Mouse (Mus musculus) midbrain, embryonic 11.5 days (tissue): ENCODE results near the gene Hacd1. TPM values are rescaled to one million over a fixed set of nuclear protein-coding genes. Genes with fewer than 3 reads are reported as not detected.

Experiments
- ATAC-seq: fragments of 200-750 bp; cut with Nextera tagmentation; 2 replicates; pipeline ENCODE4 v1.8.0; 2017; ENCODE audit warnings: moderate TSS enrichment, moderate library complexity; ENCODE audit not compliant: low FRiP score
- DNase-seq: peaks from one replicate; pipeline ENCODE4 v3.0.0; 2015; ENCODE audit warnings: low spot score; ENCODE audit errors: missing footprints
- H3K27ac ChIP-seq: fragments of 300-500 bp; sonication (generic); 2 replicates; pipeline ENCODE4 v1.5.1; 2014; ENCODE audit warnings: low read depth, low read length
- H3K27me3 ChIP-seq: fragments of 300-500 bp; sonication (generic); 2 replicates; pipeline ENCODE4 v1.6.1; 2014; ENCODE audit warnings: mild to moderate bottlenecking, low read length, moderate library complexity, mixed read lengths; ENCODE audit not compliant: control insufficient read depth, insufficient read depth
- H3K36me3 ChIP-seq: fragments of 300-500 bp; sonication (generic); 2 replicates; pipeline ENCODE4 v1.6.1; 2014; ENCODE audit warnings: mild to moderate bottlenecking, low read length, moderate library complexity, mixed read lengths; ENCODE audit not compliant: control insufficient read depth, insufficient read depth
- H3K4me1 ChIP-seq: fragments of 300-500 bp; sonication (generic); 2 replicates; pipeline ENCODE4 v1.6.1; 2014; ENCODE audit warnings: low read length; ENCODE audit not compliant: control insufficient read depth, insufficient read depth
- H3K4me2 ChIP-seq: fragments of 300-500 bp; sonication (generic); 2 replicates; pipeline ENCODE4 v1.6.1; 2014; ENCODE audit warnings: mild to moderate bottlenecking, moderate library complexity
- H3K4me3 ChIP-seq: fragments of 300-500 bp; sonication (generic); 2 replicates; pipeline ENCODE4 v1.5.1; 2014; ENCODE audit warnings: low read depth, low read length
- H3K9ac ChIP-seq: fragments of 300-500 bp; sonication (generic); 2 replicates; pipeline ENCODE4 v1.6.1; 2014; ENCODE audit warnings: low read length
- H3K9me3 ChIP-seq: fragments of 300-500 bp; sonication (generic); 2 replicates; pipeline ENCODE4 v1.6.1; 2016; ENCODE audit warnings: low read length; ENCODE audit not compliant: control insufficient read depth
- WGBS: fragments of 180-500 bp; shearing (Covaris S2); extraction: QIAGEN DNeasy Blood & Tissue Kit; methylation state at CpG from one replicate; pipeline ENCODE4 v1.1.7; 2014; 5-methylcytosine and 5-hydroxymethylcytosine counted together
- polyA plus RNA-seq: library from polyadenylated mRNA; unstranded; fragments of >200 nt; fragmentation: Nextera tagmentation; extraction: Ambion mirVana; gene quantifications from 2 replicates; pipeline ENCODE4 v1.2.1, GENCODE M21; 2014

The Hacd1 gene
- polyA plus RNA-seq, 1 experiment from 2014 or later, result 46.3 TPM

GRCm38 (mm10) chr2:14043577-14044170 lies 12.3 kb downstream of the Hacd1 start:
- no peaks in the 10 kb centered on the region for H3K27me3 ChIP-seq
- no peaks in the 10 kb centered on the region for H3K36me3 ChIP-seq
- no peak overlapping the region for H3K4me2 ChIP-seq
- H3K4me3 ChIP-seq, result no peak overlapping the region
- ATAC-seq (no peak), DNase-seq (no peak)
- H3K9me3 ChIP-seq, result no peaks in the 10 kb centered on the region
- WGBS, result 80% methylated on average over 9 of the region's 9 CpGs
- H3K9ac ChIP-seq, result no peak overlapping the region
- H3K27ac ChIP-seq, result no peak overlapping the region
- no peaks in the 10 kb centered on the region for H3K4me1 ChIP-seq

- Histone ChIP-seq H3K4me1 (no peaks in the 10 kb centered on the region), H3K36me3 (no peaks in the 10 kb centered on the region), H3K9me3 (no peaks in the 10 kb centered on the region), H3K27ac (no peak overlapping the region), H3K4me2 (no peak overlapping the region), H3K4me3 (no peak overlapping the region), H3K9ac (no peak overlapping the region), H3K27me3 (no peaks in the 10 kb centered on the region)
- ATAC-seq (no peak), DNase-seq (no peak)
- WGBS, result 81% methylated on average over 3 of the region's 3 CpGs
These were observed 12.9 kb downstream of the Hacd1 start for GRCm38 (mm10) chr2:14043011-14043410.

GRCm38 (mm10) chr2:14041249-14041648 lies 14.7 kb downstream of the Hacd1 start:
- Histone ChIP-seq H3K36me3 (no peaks in the 10 kb centered on the region), H3K9me3 (no peaks in the 10 kb centered on the region), H3K9ac (no peak overlapping the region), H3K27me3 (no peaks in the 10 kb centered on the region), H3K4me2 (no peak overlapping the region), H3K4me1 (no peaks in the 10 kb centered on the region), H3K27ac (no peak overlapping the region), H3K4me3 (no peak overlapping the region)
- 97% methylated on average over 2 of the region's 2 CpGs for WGBS
- ATAC-seq, result no peak
- DNase-seq, result no peak

- 88% methylated on average over 1 of the region's 1 CpGs for WGBS
- Histone ChIP-seq H3K36me3 (no peaks in the 10 kb centered on the region), H3K27me3 (no peaks in the 10 kb centered on the region), H3K27ac (no peak overlapping the region), H3K4me1 (no peaks in the 10 kb centered on the region), H3K4me2 (no peak overlapping the region), H3K4me3 (no peak overlapping the region), H3K9ac (no peak overlapping the region), H3K9me3 (no peaks in the 10 kb centered on the region)
- no peak for ATAC-seq
- no peak for DNase-seq
These were observed 36.7 kb downstream of the Hacd1 start for GRCm38 (mm10) chr2:14019228-14019627.

GRCm38 (mm10) chr2:14005121-14005520 lies 50.8 kb downstream of the Hacd1 start:
- no peak overlapping the region for H3K4me3 ChIP-seq
- H3K9ac ChIP-seq, result no peak overlapping the region
- H3K27me3 ChIP-seq, result no peaks in the 10 kb centered on the region
- no peaks in the 10 kb centered on the region for H3K9me3 ChIP-seq
- H3K36me3 ChIP-seq, result no peaks in the 10 kb centered on the region
- H3K4me2 ChIP-seq, result no peak overlapping the region
- no peaks in the 10 kb centered on the region for H3K4me1 ChIP-seq
- DNase-seq (no peak), ATAC-seq (no peak)
- 97% methylated on average over 1 of the region's 1 CpGs for WGBS
- H3K27ac ChIP-seq, result no peak overlapping the region

GRCm38 (mm10) chr2:13960136-13960535 lies 95.8 kb downstream of the Hacd1 start:
- Histone ChIP-seq H3K9ac (no peak overlapping the region), H3K4me1 (no peaks in the 10 kb centered on the region), H3K9me3 (no peaks in the 10 kb centered on the region), H3K27me3 (no peaks in the 10 kb centered on the region), H3K4me3 (no peak overlapping the region), H3K27ac (no peak overlapping the region), H3K4me2 (no peak overlapping the region), H3K36me3 (no peaks in the 10 kb centered on the region)
- 88% methylated on average over 1 of the region's 1 CpGs for WGBS
- DNase-seq, result no peak
- no peak for ATAC-seq

- H3K27ac ChIP-seq, result no peak overlapping the region
- H3K9me3 ChIP-seq, result no peaks in the 10 kb centered on the region
- no peak overlapping the region for H3K9ac ChIP-seq
- WGBS, result 37% methylated on average over 2 of the region's 2 CpGs
- no peak overlapping the region for H3K4me3 ChIP-seq
- DNase-seq, result peak; percentile 49
- no peaks in the 10 kb centered on the region for H3K4me1 ChIP-seq
- no peaks in the 10 kb centered on the region for H3K36me3 ChIP-seq
- ATAC-seq, result no peak
- no peaks in the 10 kb centered on the region for H3K27me3 ChIP-seq
- no peak overlapping the region for H3K4me2 ChIP-seq
These were observed 99.5 kb downstream of the Hacd1 start for GRCm38 (mm10) chr2:13956463-13956862.

- 63% methylated on average over 2 of the region's 2 CpGs for WGBS
- no peak for ATAC-seq
- Histone ChIP-seq H3K9me3 (no peaks in the 10 kb centered on the region), H3K27me3 (no peaks in the 10 kb centered on the region), H3K4me3 (no peak overlapping the region), H3K27ac (no peak overlapping the region), H3K4me1 (no peaks in the 10 kb centered on the region), H3K4me2 (no peak overlapping the region), H3K36me3 (no peaks in the 10 kb centered on the region), H3K9ac (no peak overlapping the region)
- peak; percentile 82 for DNase-seq
These were observed 117.8 kb downstream of the Hacd1 start for GRCm38 (mm10) chr2:13938118-13938517.

- H3K4me1 ChIP-seq, result no peaks in the 10 kb centered on the region
- 64% methylated on average over 3 of the region's 3 CpGs for WGBS
- no peak for ATAC-seq
These were observed 120.6 kb downstream of the Hacd1 start for GRCm38 (mm10) chr2:13935343-13935742.

More at GRCm38 (mm10) chr2:13935343-13935742, 120.6 kb downstream of the Hacd1 start:
- Histone ChIP-seq H3K9me3 (no peaks in the 10 kb centered on the region), H3K27ac (no peak overlapping the region), H3K9ac (no peak overlapping the region), H3K27me3 (no peaks in the 10 kb centered on the region), H3K4me2 (no peak overlapping the region), H3K4me3 (no peak overlapping the region), H3K36me3 (no peaks in the 10 kb centered on the region)
- no peak for DNase-seq
